Mouse (Mus musculus): ENCODE data around the gene Rab40c.

- TF ChIP-seq POLR2A (IDR thresholded peaks at IDR 0.05; ENCODE audit: insufficient read length, low read depth) (no peak), MAX (IDR thresholded peaks at IDR 0.05; ENCODE audit: low read depth) (no peak), POLR2AphosphoS2 (IDR thresholded peaks at IDR 0.05; ENCODE audit: insufficient read length, low read depth) (no peak), MYOD1 (IDR thresholded peaks at IDR 0.05; ENCODE audit: control insufficient read depth in 1 of 3, insufficient read length in 2 of 3, low read depth in 2 of 3) (no peak), USF1 (IDR thresholded peaks at IDR 0.05; ENCODE audit: low read depth) (no peak), TCF12 (IDR thresholded peaks at IDR 0.05; ENCODE audit: insufficient read depth, poor library complexity, severe bottlenecking) (no peak)
These were observed 46.9 kb downstream of the Rab40c start for GRCm38 (mm10) chr17:25872676-25873075.
